Mouse (Mus musculus): ENCODE measurements around the gene D11Wsu47e.

D11Wsu47e gene

DNA sequence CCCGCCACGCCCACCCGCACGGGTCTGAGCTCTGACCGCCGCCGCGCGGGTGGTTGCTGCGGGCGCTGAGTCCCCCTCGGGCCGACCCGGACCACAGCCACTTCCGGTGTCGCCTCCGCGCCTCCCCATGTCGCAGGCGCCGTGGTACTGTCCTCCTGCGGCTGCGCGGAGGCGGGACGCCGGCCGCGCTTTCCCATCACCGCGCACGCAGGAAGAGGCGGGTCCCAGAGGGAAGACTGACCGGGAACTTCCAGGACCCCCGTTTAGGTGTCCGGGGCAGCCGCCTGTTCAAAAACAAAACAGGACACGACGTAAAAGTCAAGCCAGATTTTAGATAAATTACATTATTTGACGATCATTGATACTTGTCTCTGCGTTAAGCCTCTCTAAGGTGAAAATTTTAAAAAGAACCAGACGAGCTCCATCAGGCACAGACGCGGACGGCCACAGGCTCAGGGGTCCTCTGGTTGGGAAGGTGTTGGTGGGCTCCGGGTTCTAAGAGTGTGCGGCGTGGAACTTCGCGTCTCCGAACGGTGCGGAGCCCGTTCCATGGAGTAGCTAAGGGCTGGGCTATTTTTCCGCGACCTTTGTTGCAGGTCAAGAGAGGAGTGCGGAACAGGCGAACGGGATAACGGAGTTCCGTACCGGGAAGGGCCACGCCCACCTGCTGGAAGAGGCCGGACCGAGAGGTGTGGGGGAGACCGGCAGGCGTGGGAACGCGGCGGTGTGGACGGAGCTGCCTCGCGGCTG is at the start of gene D11Wsu47e, which contains the start of gene Fam104a:
Gene D11Wsu47e (plus strand): TSS at position 456 of the 750 bp plus-strand sequence.
Gene Fam104a (minus strand): TSS at position 199 of the 750 bp plus-strand sequence.
- DNase-seq (ENCODE audit: low read depth, low spot score): peak; percentile 95

- DNase-seq (ENCODE audit: low read depth, low spot score): no peak
These were observed 49.5 kb upstream of the D11Wsu47e start for GRCm38 (mm10) chr11:113634699-113635121.

DNA sequence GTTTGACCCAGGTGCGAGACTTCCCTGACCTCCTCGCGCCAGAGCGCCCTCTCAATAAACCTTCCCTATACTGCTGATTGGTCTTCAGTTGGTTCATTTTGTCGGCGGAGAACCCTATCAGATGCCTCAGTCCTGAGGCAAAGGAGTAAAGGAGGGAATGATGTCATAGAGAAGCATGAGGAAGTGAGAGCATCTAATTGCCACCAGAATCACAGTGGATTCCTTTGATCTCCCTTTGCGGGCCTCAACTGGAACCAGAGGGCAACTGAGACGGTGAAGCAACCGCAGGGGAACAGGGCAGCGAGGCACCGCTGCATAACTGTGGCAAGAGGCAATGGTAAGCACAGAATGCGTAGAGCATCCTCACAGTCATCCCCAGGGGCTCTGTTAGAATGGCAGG is 45.5 kb upstream of the D11Wsu47e start:
- DNase-seq (ENCODE audit: low read depth, low spot score): no peak

DNA sequence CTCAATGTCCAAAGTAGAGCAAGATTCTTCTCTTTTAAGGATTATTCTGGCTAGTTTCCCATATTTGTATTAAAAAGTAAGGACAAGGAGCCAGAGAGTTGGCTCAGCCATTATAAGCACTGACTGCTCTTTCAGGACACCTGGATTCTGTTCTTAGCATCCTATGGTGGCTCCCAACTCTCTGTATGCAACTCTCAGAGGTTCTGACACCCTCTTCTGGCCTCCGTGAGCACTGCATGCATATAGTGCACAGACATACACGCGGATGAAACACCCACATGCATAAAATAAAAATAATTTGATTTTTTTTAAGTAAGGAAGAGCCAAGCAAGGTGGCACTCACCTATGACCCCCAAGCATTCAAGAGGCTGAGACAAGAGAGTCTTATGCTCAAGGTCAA is 39.0 kb upstream of the D11Wsu47e start:
- DNase-seq (ENCODE audit: low read depth, low spot score): no peak

- DNase-seq (ENCODE audit: low read depth, low spot score): peak; percentile 93
These were observed 36.1 kb upstream of the D11Wsu47e start for GRCm38 (mm10) chr11:113648152-113648551.

- no peak for DNase-seq (ENCODE audit: low read depth, low spot score)
These were observed 35.4 kb upstream of the D11Wsu47e start, which contains the start of gene Cog1 for GRCm38 (mm10) chr11:113648690-113649352. Gene Cog1, plus strand, starts transcription at chr11:113649169.

GRCm38 (mm10) chr11:113649353-113650210 is 34.6 kb upstream of the D11Wsu47e start, which contains the start of gene Slc39a11:
Gene Slc39a11, minus strand, starts transcription at chr11:113650079.
- peak; percentile 86 for DNase-seq (ENCODE audit: low read depth, low spot score)

DNA sequence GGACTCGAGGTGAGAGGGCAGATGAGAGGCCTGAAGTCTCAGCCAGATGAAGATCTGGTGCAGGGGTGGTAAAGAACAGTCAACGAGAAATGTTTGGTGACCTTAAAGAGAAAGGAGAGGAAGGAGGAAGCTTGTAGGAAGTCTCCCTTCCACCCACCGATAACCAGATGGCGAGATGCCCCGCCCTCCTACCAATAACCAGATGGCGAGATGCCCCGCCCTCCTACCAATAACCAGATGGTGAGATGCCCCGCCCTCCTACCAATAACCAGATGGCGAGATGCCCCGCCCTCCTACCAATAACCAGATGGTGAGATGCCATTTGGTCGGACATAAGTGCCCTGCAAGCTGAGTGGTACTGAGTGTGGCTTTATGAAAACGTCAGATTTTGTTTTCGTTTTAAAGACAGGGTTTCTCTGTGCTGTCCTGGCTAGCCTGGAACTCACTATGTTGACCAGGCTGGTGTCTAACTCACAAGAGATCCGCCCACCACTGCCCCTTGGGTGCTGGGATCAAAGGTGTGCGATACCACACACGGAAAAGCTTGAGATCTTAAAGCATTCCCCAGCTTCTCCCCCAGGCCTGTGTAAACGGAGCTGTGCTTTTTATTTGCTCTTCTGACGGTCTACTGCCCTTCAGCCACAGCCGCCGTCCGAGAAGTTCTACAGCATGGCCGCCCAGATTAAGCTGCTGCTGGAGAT is 32.9 kb upstream of the D11Wsu47e start:
- DNase-seq (ENCODE audit: low read depth, low spot score): peak; percentile 28

DNA sequence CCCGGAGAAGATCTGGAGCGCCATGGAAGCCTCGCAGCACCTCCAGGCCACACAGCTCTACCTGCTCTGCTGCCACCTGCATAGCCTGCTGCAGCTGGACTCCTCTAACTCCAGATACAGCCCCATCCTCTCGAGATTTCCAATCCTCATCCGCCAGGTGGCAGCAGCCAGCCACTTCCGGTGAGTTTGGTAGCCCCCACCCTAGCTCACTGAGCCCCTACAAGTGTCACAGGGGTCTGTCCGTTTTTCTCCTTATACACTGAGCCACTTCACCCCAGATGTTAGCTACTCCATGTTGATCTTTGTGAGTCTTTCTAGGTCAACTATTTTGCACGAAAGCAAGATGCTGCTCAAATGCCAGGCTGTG is 32.3 kb upstream of the D11Wsu47e start:
- DNase-seq (ENCODE audit: low read depth, low spot score): peak; percentile 47

- no peak for DNase-seq (ENCODE audit: low read depth, low spot score)
These were observed 31.7 kb upstream of the D11Wsu47e start for GRCm38 (mm10) chr11:113652516-113652915.

DNA sequence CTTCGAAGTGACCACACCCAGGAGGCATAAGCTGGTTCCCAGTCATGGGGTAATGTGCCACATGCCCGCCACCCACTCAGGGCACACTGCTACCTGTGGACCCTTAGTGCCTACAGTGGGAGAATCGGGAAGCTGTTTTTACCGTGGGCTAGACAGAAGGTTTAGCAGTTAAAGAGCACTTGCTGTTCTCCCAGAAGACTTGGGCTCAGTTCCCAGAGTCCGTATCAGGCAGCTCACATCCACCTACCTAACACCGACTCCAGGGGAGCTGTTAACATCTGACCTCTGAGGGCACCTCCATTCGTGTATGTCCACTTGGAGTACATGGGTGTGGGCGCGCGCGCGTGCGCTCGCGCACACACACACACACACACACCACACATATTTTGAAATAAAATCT is 30.1 kb upstream of the D11Wsu47e start:
- no peak for DNase-seq (ENCODE audit: low read depth, low spot score)

DNA sequence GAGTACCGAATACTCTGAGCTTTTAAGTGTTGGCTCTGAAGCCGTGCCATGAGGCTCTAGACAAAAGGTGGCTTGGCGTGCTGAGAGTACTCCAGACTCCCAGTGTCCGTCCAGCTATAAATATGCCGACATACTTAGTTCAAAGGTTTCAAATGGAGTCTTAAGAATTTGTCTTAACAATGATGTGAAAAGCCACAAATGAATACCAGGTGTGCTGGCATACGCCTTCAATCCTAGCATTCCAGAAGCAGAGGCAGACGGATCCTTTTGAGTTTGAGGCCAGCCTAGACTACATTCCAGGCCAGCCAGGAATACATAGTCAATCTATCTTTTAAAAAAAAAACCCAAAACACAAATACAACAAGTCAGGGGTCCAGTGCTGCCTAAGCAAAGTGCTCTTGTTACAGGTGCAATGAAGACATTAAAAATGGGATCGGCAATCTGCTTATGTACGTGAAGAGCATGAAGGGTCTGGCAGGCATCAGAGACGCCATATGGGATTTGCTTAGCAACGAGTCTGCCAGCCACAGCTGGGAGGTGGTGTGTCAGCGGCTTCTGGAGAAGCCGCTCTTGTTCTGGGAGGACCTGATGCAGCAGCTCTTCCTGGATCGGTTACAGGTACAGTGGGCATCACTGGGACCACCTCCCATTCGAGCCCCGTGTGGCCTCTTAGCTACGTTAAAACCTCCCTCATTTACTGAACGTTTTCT is 29.5 kb upstream of the D11Wsu47e start:
- DNase-seq (ENCODE audit: low read depth, low spot score): no peak

GRCm38 (mm10) chr11:113656511-113656932 is 27.7 kb upstream of the D11Wsu47e start:
- no peak for DNase-seq (ENCODE audit: low read depth, low spot score)

- DNase-seq (ENCODE audit: low read depth, low spot score): no peak
These were observed 27.0 kb upstream of the D11Wsu47e start for GRCm38 (mm10) chr11:113657221-113657620.

- no peak for DNase-seq (ENCODE audit: low read depth, low spot score)
These were observed 25.9 kb upstream of the D11Wsu47e start for GRCm38 (mm10) chr11:113658319-113658718.

- DNase-seq (ENCODE audit: low read depth, low spot score): peak; percentile 22
These were observed 25.4 kb upstream of the D11Wsu47e start for GRCm38 (mm10) chr11:113658763-113659162.

GRCm38 (mm10) chr11:113660213-113660612 is 24.0 kb upstream of the D11Wsu47e start:
- DNase-seq (ENCODE audit: low read depth, low spot score): peak; percentile 37

DNA sequence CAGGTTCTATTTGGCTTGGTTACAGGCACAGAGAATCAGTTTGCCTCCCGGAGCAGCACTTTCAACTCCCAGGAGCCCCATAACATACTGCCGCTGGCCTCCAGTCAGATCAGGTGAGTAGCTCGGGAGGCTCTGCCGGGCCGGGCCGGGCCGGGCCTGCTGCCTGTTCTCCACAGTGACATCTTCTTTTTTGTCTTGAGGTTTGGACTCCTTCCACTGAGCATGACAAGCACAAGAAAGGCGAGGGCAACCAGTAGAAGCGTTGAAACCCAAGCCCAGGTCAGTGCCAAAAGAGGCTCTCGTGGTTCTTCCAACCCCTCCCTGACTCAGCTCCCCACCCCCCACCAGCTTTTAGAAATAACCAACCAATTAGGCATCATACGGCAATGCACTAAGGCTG is 23.3 kb upstream of the D11Wsu47e start:
- no peak for DNase-seq (ENCODE audit: low read depth, low spot score)

- DNase-seq (ENCODE audit: low read depth, low spot score): no peak
These were observed 22.3 kb upstream of the D11Wsu47e start for GRCm38 (mm10) chr11:113661835-113662351.

DNA sequence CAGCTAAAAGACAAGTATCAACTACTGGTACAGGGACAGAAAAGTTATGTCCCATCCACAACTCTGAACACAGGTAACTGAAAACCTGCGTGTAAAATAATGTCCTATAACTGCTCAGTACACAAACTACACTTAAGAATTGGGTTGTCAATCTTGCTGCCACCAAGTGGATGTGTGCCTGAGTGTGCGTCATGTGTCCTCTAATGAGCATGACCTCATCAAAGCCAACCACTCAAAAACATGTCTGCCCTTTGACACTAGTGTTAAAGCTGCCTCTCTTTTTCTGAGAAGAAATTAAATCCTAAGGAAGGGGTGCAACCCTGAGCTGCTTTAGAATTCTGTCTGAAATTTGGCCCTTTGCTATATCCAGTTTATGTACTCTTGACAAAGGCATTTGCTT is 19.9 kb upstream of the D11Wsu47e start:
- no peak for DNase-seq (ENCODE audit: low read depth, low spot score)
